Mouse (Mus musculus) neural tube, embryonic 12.5 days (tissue): ENCODE data around the gene Rab15. TPM values are rescaled to one million over a fixed set of nuclear protein-coding genes. Genes with fewer than 3 reads are reported as not detected.

Source experiments
- ATAC-seq: fragments of 200-750 bp; cut with Nextera tagmentation; 2 replicates; pipeline ENCODE4 v1.8.0; 2017; ENCODE audit warnings: low read depth, mild to moderate bottlenecking, moderate TSS enrichment, moderate library complexity; ENCODE audit not compliant: low FRiP score
- H3K27ac ChIP-seq: fragments of 300-500 bp; sonication (generic); 2 replicates; pipeline ENCODE4 v1.5.1; 2016
- H3K27me3 ChIP-seq: fragments of 300-500 bp; sonication (generic); replicated peaks from 2 replicates; pipeline ENCODE4 v1.6.1; 2016; ENCODE audit warnings: mild to moderate bottlenecking
- H3K36me3 ChIP-seq: fragments of 300-500 bp; sonication (generic); 2 replicates; pipeline ENCODE4 v1.6.1; 2016; ENCODE audit warnings: mild to moderate bottlenecking
- H3K4me1 ChIP-seq: fragments of 300-500 bp; sonication (generic); 2 replicates; pipeline ENCODE4 v1.6.1; 2016
- H3K4me2 ChIP-seq: fragments of 300-500 bp; sonication (generic); replicated peaks from 2 replicates; pipeline ENCODE4 v1.6.1; 2016; ENCODE audit warnings: mild to moderate bottlenecking
- H3K4me3 ChIP-seq: fragments of 300-500 bp; sonication (generic); 2 replicates; pipeline ENCODE4 v1.5.1; 2016
- H3K9ac ChIP-seq: fragments of 300-500 bp; sonication (generic); 2 replicates; pipeline ENCODE4 v1.6.1; 2016; ENCODE audit warnings: mild to moderate bottlenecking
- H3K9me3 ChIP-seq: fragments of 300-500 bp; sonication (generic); 2 replicates; pipeline ENCODE4 v1.6.1; 2016; ENCODE audit warnings: mild to moderate bottlenecking
- WGBS: fragments of 180-500 bp; shearing (Covaris S2); methylation state at CpG from one replicate; pipeline ENCODE4 v1.1.7; 2016; 5-methylcytosine and 5-hydroxymethylcytosine counted together
- polyA plus RNA-seq: library from polyadenylated mRNA; unstranded; fragments of >200 nt; fragmentation: Nextera tagmentation; extraction: Ambion mirVana; gene quantifications from 2 replicates; pipeline ENCODE4 v1.2.1, GENCODE M21; 2016

Rab15 gene
- polyA plus RNA-seq, 1 experiment from 2014 or later, result 22.6 TPM

DNA sequence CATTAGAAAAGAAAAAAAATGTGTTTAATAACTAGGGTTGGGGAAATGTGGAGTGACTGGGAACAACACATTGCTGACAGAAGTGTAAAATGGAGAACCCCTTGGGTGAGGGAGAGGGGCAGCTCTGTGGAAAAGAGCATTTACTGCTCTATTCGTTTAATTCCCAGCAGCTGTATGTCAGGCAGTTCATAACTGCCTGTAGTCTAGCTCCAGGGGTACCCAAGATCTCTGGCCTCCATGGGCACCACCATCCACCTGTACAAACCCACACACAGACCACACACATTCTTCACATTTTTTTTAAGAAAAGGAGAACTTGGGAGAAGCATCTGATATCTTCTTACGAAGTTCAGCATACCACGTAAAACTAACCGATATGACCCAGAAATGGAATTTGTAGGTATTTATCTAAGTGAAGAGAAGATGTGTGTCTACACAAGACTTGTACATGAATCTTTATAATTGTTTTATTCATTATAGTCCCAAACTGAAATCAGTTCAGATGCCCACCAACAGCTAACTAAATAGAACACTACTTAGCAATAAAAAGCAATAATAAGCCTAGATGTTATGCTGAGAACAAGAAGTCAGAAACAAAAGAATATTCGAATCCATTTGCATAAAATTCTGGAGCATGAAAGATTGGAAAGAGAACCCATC lies 51.7 kb downstream of the Rab15 start:
- no peaks in the 10 kb centered on the region for H3K9me3 ChIP-seq
- ATAC-seq, result no peak
- no peaks in the 10 kb centered on the region for H3K36me3 ChIP-seq
- no peak overlapping the region for H3K4me2 ChIP-seq
- H3K27ac ChIP-seq, result no peak overlapping the region
- no peak overlapping the region for H3K9ac ChIP-seq
- H3K4me1 ChIP-seq, result 0 out of 2 replicates have a peak, but pooled peaks cover 5% of the 10 kb centered on the region
- 87% methylated on average over 5 of the region's 5 CpGs for WGBS
- no peak overlapping the region for H3K4me3 ChIP-seq
- H3K27me3 ChIP-seq, result no peaks in the 10 kb centered on the region

GRCm38 (mm10) chr12:76765901-76766630 lies 56.6 kb downstream of the Rab15 start:
- no peaks in the 10 kb centered on the region for H3K27me3 ChIP-seq
- no peaks in the 10 kb centered on the region for H3K36me3 ChIP-seq
- peak overlapping the region; percentile 67 for H3K4me3 ChIP-seq
- no peak overlapping the region for H3K27ac ChIP-seq
- peak; percentile 56; the same call in 1 of the 2 replicates for ATAC-seq
- no peaks in the 10 kb centered on the region for H3K9me3 ChIP-seq
- 32% methylated on average over 20 of the region's 20 CpGs for WGBS
- peak overlapping the region; percentile 69 for H3K9ac ChIP-seq
- 0 out of 2 replicates have a peak, but pooled peaks cover 7% of the 10 kb centered on the region for H3K4me1 ChIP-seq
- peak overlapping the region; percentile 59 for H3K4me2 ChIP-seq

GRCm38 (mm10) chr12:76765354-76765851 lies 57.3 kb downstream of the Rab15 start, which contains the start of the genes Churc1 and Fntb:
Churc1 (plus strand) TSS chr12:76765538.
Fntb (plus strand) TSS chr12:76765589.
- Histone ChIP-seq H3K4me2 (peak within 1 kb of the TSS; percentile 59), H3K27me3 (no peaks in the 10 kb centered on the region), H3K4me3 (peak within 1 kb of the TSS; percentile 67), H3K36me3 (no peaks in the 10 kb centered on the region), H3K4me1 (0 out of 2 replicates have a peak, but pooled peaks cover 7% of the 10 kb centered on the region), H3K9ac (peak within 1 kb of the TSS; percentile 69), H3K27ac (0 out of 2 replicates have a peak within 1 kb of the TSS, but pooled peaks have one; percentile 39), H3K9me3 (no peaks in the 10 kb centered on the region)
- WGBS, result under 1% methylated on average over 31 of the region's 31 CpGs
- peak; percentile 98 for ATAC-seq

GRCm38 (mm10) chr12:76752652-76753318 lies 69.9 kb downstream of the Rab15 start:
- Histone ChIP-seq H3K27me3 (no peaks in the 10 kb centered on the region), H3K9me3 (no peaks in the 10 kb centered on the region), H3K4me3 (no peak overlapping the region), H3K36me3 (no peaks in the 10 kb centered on the region), H3K4me2 (no peak overlapping the region), H3K27ac (no peak overlapping the region), H3K9ac (no peak overlapping the region), H3K4me1 (no peaks in the 10 kb centered on the region)
- 51% methylated on average over 13 of the region's 14 CpGs for WGBS
- 0 out of 2 replicates have a peak, but pooled peaks have one; percentile 44 for ATAC-seq

DNA sequence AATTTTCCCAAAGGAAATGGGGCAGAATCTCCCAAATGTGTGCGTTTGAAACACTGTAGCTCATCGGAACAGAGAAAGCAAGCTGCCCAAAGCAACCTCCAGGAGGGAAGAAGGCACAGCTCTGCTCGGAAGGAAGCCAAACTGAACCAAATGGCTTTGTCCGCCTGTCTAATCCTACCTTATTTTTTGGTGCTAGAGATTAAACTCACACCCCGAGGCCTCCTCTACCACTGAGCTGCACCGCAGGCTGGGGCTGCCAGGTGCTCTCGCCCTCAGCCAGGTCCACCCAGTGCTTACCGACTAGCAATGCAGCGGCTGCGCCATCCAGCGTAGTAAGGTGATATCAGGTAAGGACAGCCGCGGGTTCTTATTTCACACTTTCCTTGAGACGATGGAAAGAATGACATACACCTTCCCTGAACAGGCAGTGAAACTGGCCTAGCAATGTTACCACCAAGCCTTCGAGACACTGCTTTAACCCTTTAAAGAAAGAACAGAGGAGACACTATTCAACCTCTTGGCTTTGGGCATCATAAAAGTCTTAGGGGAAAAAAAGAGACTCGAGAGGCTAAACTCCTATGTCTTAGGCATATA lies 71.7 kb downstream of the Rab15 start:
- Histone ChIP-seq H3K4me3 (no peak overlapping the region), H3K36me3 (no peaks in the 10 kb centered on the region), H3K27ac (no peak overlapping the region), H3K27me3 (no peaks in the 10 kb centered on the region), H3K9ac (no peak overlapping the region), H3K4me2 (no peak overlapping the region), H3K4me1 (no peaks in the 10 kb centered on the region), H3K9me3 (no peaks in the 10 kb centered on the region)
- no peak for ATAC-seq
- WGBS, result 83% methylated on average over 16 of the region's 16 CpGs

Other genes starting within 250 kb of the Rab15 start
- gene Sptb, start 112.4 kb downstream of the Rab15 start, polyA plus RNA-seq, result 2.5 and 2.9 TPM in 2 replicates
- gene Churc1, start 57.4 kb downstream of the Rab15 start, polyA plus RNA-seq, result 104 and 108 TPM in 2 replicates
- 38.1 and 39.0 TPM in 2 replicates for gene Fntb, start 57.3 kb downstream of the Rab15 start, polyA plus RNA-seq
- not detected in 2 replicates for gene Gpx2, start 27.4 kb downstream of the Rab15 start, polyA plus RNA-seq
- 15.4 and 18.4 TPM in 2 replicates for gene Max, start 139.3 kb upstream of the Rab15 start, polyA plus RNA-seq